Mouse (Mus musculus) myocyte (in vitro differentiated cells): ENCODE measurements around the gene Abcc4. TPM values are rescaled to one million over a fixed set of nuclear protein-coding genes. Genes with fewer than 3 reads are reported as not detected.

ENCODE experiments used
- H3K27me3 ChIP-seq: one replicate; pipeline ENCODE4 v1.6.1; 2011; ENCODE audit not compliant: control insufficient read depth, insufficient read depth, insufficient read length
- H3K36me3 ChIP-seq: one replicate; pipeline ENCODE4 v1.6.1; 2011; ENCODE audit not compliant: control insufficient read depth, insufficient read depth
- H3K4me2 ChIP-seq: one replicate; pipeline ENCODE4 v1.6.1; 2011; ENCODE audit warnings: low read depth, control low read depth
- H3K4me3 ChIP-seq: one replicate; pipeline ENCODE4 v1.5.1; 2011; ENCODE audit warnings: mild to moderate bottlenecking, control low read depth, moderate library complexity
- H3K79me2 ChIP-seq: one replicate; pipeline ENCODE4 v1.6.1; 2011; ENCODE audit not compliant: control insufficient read depth, insufficient read depth
- H3ac ChIP-seq: one replicate; pipeline ENCODE4 v1.6.1; 2011; ENCODE audit not compliant: control insufficient read depth, insufficient read length
- CEBPB ChIP-seq: IDR thresholded peaks from 2 replicates; pipeline ENCODE4 v1.6.1; 2011; ENCODE audit warnings: mild to moderate bottlenecking, moderate library complexity; ENCODE audit not compliant: poor library complexity, insufficient read depth, severe bottlenecking
- E2F4 ChIP-seq: IDR thresholded peaks from one replicate; pipeline ENCODE4 v1.6.1; 2011; ENCODE audit warnings: mild to moderate bottlenecking, control low read depth, moderate library complexity; ENCODE audit not compliant: insufficient read depth
- MAX ChIP-seq: IDR thresholded peaks from one replicate; pipeline ENCODE4 v1.6.1; 2011; ENCODE audit warnings: low read depth, mild to moderate bottlenecking, control low read depth
- MYOD1 ChIP-seq, 3 experiments: IDR thresholded peaks; one replicate each; pipeline ENCODE4 v1.6.1; 2011; ENCODE audit warnings: control low read depth in 2 of 3, low read depth in 2 of 3, mild to moderate bottlenecking in 2 of 3, moderate library complexity in 1 of 3; ENCODE audit not compliant: insufficient read length in 2 of 3, control insufficient read depth in 1 of 3
- MYOG ChIP-seq, 3 experiments: IDR thresholded peaks; one replicate each; pipeline ENCODE4 v1.6.1; 2011; ENCODE audit warnings: control low read depth in 2 of 3, low read depth in 2 of 3, mild to moderate bottlenecking in 2 of 3; ENCODE audit not compliant: insufficient read length in 2 of 3, control insufficient read depth in 1 of 3, insufficient read depth in 1 of 3
- POLR2A ChIP-seq: IDR thresholded peaks from one replicate; pipeline ENCODE4 v1.6.1; 2011; ENCODE audit warnings: low read depth, mild to moderate bottlenecking, control low read depth, moderate library complexity; ENCODE audit not compliant: insufficient read length
- POLR2AphosphoS2 ChIP-seq: IDR thresholded peaks from one replicate; pipeline ENCODE4 v1.6.1; 2011; ENCODE audit warnings: low read depth, control low read depth; ENCODE audit not compliant: insufficient read length
- REST ChIP-seq: IDR thresholded peaks from one replicate; pipeline ENCODE4 v1.6.1; 2011; ENCODE audit warnings: mild to moderate bottlenecking, control low read depth, moderate library complexity; ENCODE audit not compliant: insufficient read depth, insufficient read length
- SRF ChIP-seq: IDR thresholded peaks from one replicate; pipeline ENCODE4 v1.6.1; 2011; ENCODE audit warnings: low read depth; ENCODE audit not compliant: control insufficient read depth, insufficient read length
- TCF12 ChIP-seq: IDR thresholded peaks from one replicate; pipeline ENCODE4 v1.6.1; 2011; ENCODE audit warnings: mild to moderate bottlenecking, control low read depth; ENCODE audit not compliant: poor library complexity, insufficient read depth, severe bottlenecking
- TCF3 ChIP-seq: IDR thresholded peaks from one replicate; pipeline ENCODE4 v1.6.1; 2011; ENCODE audit warnings: low read depth, control low read depth; ENCODE audit not compliant: insufficient read length
- USF1 ChIP-seq: IDR thresholded peaks from one replicate; pipeline ENCODE4 v1.6.1; 2011; ENCODE audit warnings: low read depth, mild to moderate bottlenecking, control low read depth, moderate library complexity
- polyA plus RNA-seq: library from polyadenylated mRNA; unstranded; fragments of >200 nt; fragmentation: generic; extraction: Trizol; gene quantifications from one replicate; pipeline ENCODE4 v1.2.1, GENCODE M21; 2012; ENCODE audit warnings: missing spikeins

Abcc4 gene
- polyA plus RNA-seq, 1 experiment = 6.3 TPM

- Histone ChIP-seq H3K27me3 (no peaks in the 10 kb centered on the region), H3K36me3 (no peaks in the 10 kb centered on the region), H3K4me3 (no peak overlapping the region), H3K4me2 (no peak overlapping the region), H3K79me2 (no peaks in the 10 kb centered on the region), H3ac (no peak overlapping the region)
- TF ChIP-seq TCF12 (no peak), MAX (no peak), MYOD1 (IDR thresholded peaks at IDR 0.05; ENCODE audit: control insufficient read depth in 1 of 3, insufficient read length in 2 of 3, low read depth in 2 of 3) (no peak), POLR2AphosphoS2 (no peak), POLR2A (no peak), REST (no peak), CEBPB (no peak), TCF3 (no peak), MYOG (IDR thresholded peaks at IDR 0.05; ENCODE audit: control insufficient read depth in 1 of 3, insufficient read depth in 1 of 3, insufficient read length in 2 of 3, low read depth in 2 of 3) (no peak)
Observed at GRCm38 (mm10) chr14:118600746-118601145, 105.3 kb downstream of the Abcc4 start.

GRCm38 (mm10) chr14:118598757-118599156 lies 107.3 kb downstream of the Abcc4 start:
- no peak overlapping the region for H3K4me2 ChIP-seq
- H3K4me3 ChIP-seq = no peak overlapping the region
- H3K27me3 ChIP-seq = no peaks in the 10 kb centered on the region
- no peaks in the 10 kb centered on the region for H3K36me3 ChIP-seq
- H3ac ChIP-seq = no peak overlapping the region
- TF ChIP-seq USF1 (no peak), TCF12 (no peak), POLR2A (no peak), REST (no peak), E2F4 (no peak), TCF3 (no peak), SRF (no peak)
- no peaks in the 10 kb centered on the region for H3K79me2 ChIP-seq

- Histone ChIP-seq H3K4me3 (no peak overlapping the region), H3ac (no peak overlapping the region), H3K4me2 (no peak overlapping the region), H3K36me3 (no peaks in the 10 kb centered on the region), H3K79me2 (no peaks in the 10 kb centered on the region), H3K27me3 (no peaks in the 10 kb centered on the region)
- TF ChIP-seq POLR2A (no peak), REST (no peak), CEBPB (no peak), TCF3 (no peak)
Observed at GRCm38 (mm10) chr14:118594463-118594862, 111.6 kb downstream of the Abcc4 start.

GRCm38 (mm10) chr14:118591477-118592403 lies 114.3 kb downstream of the Abcc4 start:
- H3K4me3 ChIP-seq = no peak overlapping the region
- no peak for TF ChIP-seq E2F4
- no peak for TF ChIP-seq REST
- TF ChIP-seq USF1 = no peak
- no peak for TF ChIP-seq MYOG (IDR thresholded peaks at IDR 0.05; ENCODE audit: control insufficient read depth in 1 of 3, insufficient read depth in 1 of 3, insufficient read length in 2 of 3, low read depth in 2 of 3)
- no peak for TF ChIP-seq TCF3
- TF ChIP-seq MYOD1 (IDR thresholded peaks at IDR 0.05; ENCODE audit: control insufficient read depth in 1 of 3, insufficient read length in 2 of 3, low read depth in 2 of 3) = no peak
- no peak for TF ChIP-seq SRF
- no peak for TF ChIP-seq POLR2AphosphoS2
- no peak for TF ChIP-seq POLR2A
- no peak for TF ChIP-seq TCF12
- no peak for TF ChIP-seq CEBPB
- TF ChIP-seq MAX = no peak
- H3K36me3 ChIP-seq = no peaks in the 10 kb centered on the region
- H3ac ChIP-seq = no peak overlapping the region
- no peak overlapping the region for H3K4me2 ChIP-seq
- no peaks in the 10 kb centered on the region for H3K79me2 ChIP-seq
- no peaks in the 10 kb centered on the region for H3K27me3 ChIP-seq

GRCm38 (mm10) chr14:118582333-118582941 lies 123.6 kb downstream of the Abcc4 start:
- Histone ChIP-seq H3ac (no peak overlapping the region), H3K4me3 (no peak overlapping the region), H3K79me2 (no peaks in the 10 kb centered on the region), H3K36me3 (no peaks in the 10 kb centered on the region), H3K4me2 (no peak overlapping the region), H3K27me3 (no peaks in the 10 kb centered on the region)
- no peak for TF ChIP-seq E2F4
- no peak for TF ChIP-seq POLR2AphosphoS2
- TF ChIP-seq SRF = no peak
- no peak for TF ChIP-seq MYOG (IDR thresholded peaks at IDR 0.05; ENCODE audit: control insufficient read depth in 1 of 3, insufficient read depth in 1 of 3, insufficient read length in 2 of 3, low read depth in 2 of 3)
- TF ChIP-seq MYOD1 (IDR thresholded peaks at IDR 0.05; ENCODE audit: control insufficient read depth in 1 of 3, insufficient read length in 2 of 3, low read depth in 2 of 3) = no peak
- no peak for TF ChIP-seq USF1
